In the genomic region with DNA sequence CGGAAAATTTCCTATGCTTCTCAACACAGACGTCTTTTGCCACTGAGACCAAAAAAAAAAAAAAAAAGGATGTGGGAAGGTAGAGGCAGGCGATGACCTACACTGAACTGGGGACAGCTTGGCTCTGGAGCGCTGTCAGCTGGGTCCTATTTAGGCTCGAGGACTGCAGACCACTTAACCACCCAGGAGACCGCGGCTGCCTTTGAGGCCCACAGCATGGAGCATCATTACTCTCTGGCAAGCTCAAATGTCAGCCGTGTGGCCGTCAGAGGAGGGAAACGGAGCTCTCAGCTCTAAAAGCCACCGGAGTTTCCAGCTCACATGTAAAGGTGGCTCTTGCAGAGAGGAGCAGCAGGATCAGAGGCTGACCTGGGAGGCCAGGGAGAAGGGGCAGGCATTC, we compare ENCODE assay signal across 10 mouse cellular contexts. TPM values are rescaled to one million over a fixed set of nuclear protein-coding genes. Genes with fewer than 3 reads are reported as not detected.
DNase-seq lines count a peak whose midpoint lies in the region; ATAC-seq lines count a peak whose summit lies in the region.
"Had no signal": no experiment of that assay in that cellular context is flagged by ENCODE, and none has a peak within 500 bp of the region (broad histone marks: within the 10 kb centered on the region; RNA-seq: fewer than 3 reads in every experiment).

No protein-coding gene starts in this region.

- 0 out of 2 replicates have a peak overlapping the region, but pooled peaks have one; percentile 40 for H3K9ac ChIP-seq in embryonic facial prominence, embryonic 13.5 days
- H3K9ac ChIP-seq in hindbrain, embryonic 14.5 days: 0 out of 2 replicates have a peak overlapping the region, but pooled peaks have one; percentile 8
- H3K9ac ChIP-seq in midbrain, embryonic 15.5 days: no peak overlapping the region
- H3K9ac ChIP-seq in kidney, embryonic 14.5 days (ENCODE audit: low read depth, low read length): no peak overlapping the region

- DNase-seq in embryo, embryonic 10 days (ENCODE audit: low spot score): peak; percentile 88
- DNase-seq in hindbrain, embryonic 14.5 days (ENCODE audit: low spot score): no peak
- DNase-seq in kidney, adult 9 months: no peak
- no peak for DNase-seq in layer of hippocampus, adult 11-12 months (ENCODE audit: low spot score)
- DNase-seq: cerebellum, adult 9-11 months; layer of hippocampus, postnatal 36 days; lung, adult 2 months had no signal

- peaks cover 26% of the 10 kb centered on the region for H3K27me3 ChIP-seq in embryonic facial prominence, embryonic 13.5 days
- no peaks in the 10 kb centered on the region for H3K27me3 ChIP-seq in hindbrain, embryonic 14.5 days (ENCODE audit: control insufficient read depth, insufficient read depth, low read length)
- 0 out of 2 replicates have a peak, but pooled peaks cover 6% of the 10 kb centered on the region for H3K27me3 ChIP-seq in midbrain, embryonic 15.5 days (replicated peaks)
- H3K27me3 ChIP-seq in kidney, embryonic 14.5 days (ENCODE audit: control insufficient read depth, insufficient read depth, low read length): no peaks in the 10 kb centered on the region

- 5% methylated on average over 11 of the region's 11 CpGs for WGBS in embryonic facial prominence, embryonic 13.5 days
- 5% methylated on average over 11 of the region's 11 CpGs for WGBS in hindbrain, embryonic 14.5 days
- WGBS in midbrain, embryonic 15.5 days: 4% methylated on average over 11 of the region's 11 CpGs
- WGBS in kidney, embryonic 14.5 days: 8% methylated on average over 11 of the region's 11 CpGs

- no peaks in the 10 kb centered on the region for H3K36me3 ChIP-seq in embryonic facial prominence, embryonic 13.5 days
- H3K36me3 ChIP-seq in hindbrain, embryonic 14.5 days (replicated peaks; ENCODE audit: control insufficient read depth, insufficient read depth): no peaks in the 10 kb centered on the region
- H3K36me3 ChIP-seq in midbrain, embryonic 15.5 days (replicated peaks): no peaks in the 10 kb centered on the region
- no peaks in the 10 kb centered on the region for H3K36me3 ChIP-seq in kidney, embryonic 14.5 days (ENCODE audit: control insufficient read depth, insufficient read depth, low read length)

- peaks cover 68% of the 10 kb centered on the region for H3K4me1 ChIP-seq in embryonic facial prominence, embryonic 13.5 days
- H3K4me1 ChIP-seq in hindbrain, embryonic 14.5 days (replicated peaks; ENCODE audit: control insufficient read depth, insufficient read depth, low read length): peaks cover 15% of the 10 kb centered on the region
- H3K4me1 ChIP-seq in midbrain, embryonic 15.5 days: peaks cover 17% of the 10 kb centered on the region
- peaks cover 25% of the 10 kb centered on the region for H3K4me1 ChIP-seq in kidney, embryonic 14.5 days (ENCODE audit: control insufficient read depth, insufficient read depth, low read length)

- peak overlapping the region; percentile 39 for H3K4me2 ChIP-seq in embryonic facial prominence, embryonic 13.5 days
- H3K4me2 ChIP-seq in hindbrain, embryonic 14.5 days (replicated peaks): no peak overlapping the region; the same call in 1 of the 2 replicates
- H3K4me2 ChIP-seq in midbrain, embryonic 15.5 days: no peak overlapping the region; the same call in 1 of the 2 replicates
- H3K4me2 ChIP-seq in kidney, embryonic 14.5 days (replicated peaks; ENCODE audit: low read depth, low read length): no peak overlapping the region

- no peak for ATAC-seq in embryonic facial prominence, embryonic 13.5 days (ENCODE audit: insufficient number of reproducible peaks, insufficient read depth, low FRiP score, low TSS enrichment, low read depth)
- ATAC-seq in hindbrain, embryonic 14.5 days (ENCODE audit: low FRiP score): peak; percentile 24; the same call in 1 of the 2 replicates
- 0 out of 2 replicates have a peak, but pooled peaks have one; percentile 62 for ATAC-seq in midbrain, embryonic 15.5 days (replicated peaks)
- no peak for ATAC-seq in kidney, embryonic 14.5 days (ENCODE audit: low FRiP score, low TSS enrichment)

- no peak overlapping the region for H3K4me3 ChIP-seq in embryonic facial prominence, embryonic 13.5 days
- no peak overlapping the region for H3K4me3 ChIP-seq in hindbrain, embryonic 14.5 days (replicated peaks; ENCODE audit: low read length)
- H3K4me3 ChIP-seq in midbrain, embryonic 15.5 days: no peak overlapping the region
- no peak overlapping the region for H3K4me3 ChIP-seq in kidney, embryonic 14.5 days (ENCODE audit: low read length)

- H3K9me3 ChIP-seq in embryonic facial prominence, embryonic 13.5 days: no peaks in the 10 kb centered on the region
- H3K9me3 ChIP-seq in hindbrain, embryonic 14.5 days (ENCODE audit: control insufficient read depth, low read length): no peaks in the 10 kb centered on the region
- H3K9me3 ChIP-seq in midbrain, embryonic 15.5 days: no peaks in the 10 kb centered on the region
- H3K9me3 ChIP-seq in kidney, embryonic 14.5 days (ENCODE audit: control insufficient read depth, low read length): no peaks in the 10 kb centered on the region

- H3K27ac ChIP-seq in embryonic facial prominence, embryonic 13.5 days: peak overlapping the region; percentile 81
- H3K27ac ChIP-seq in hindbrain, embryonic 14.5 days: no peak overlapping the region
- H3K27ac ChIP-seq in midbrain, embryonic 15.5 days: no peak overlapping the region
- no peak overlapping the region for H3K27ac ChIP-seq in kidney, embryonic 14.5 days (ENCODE audit: low read depth, low read length)

RNA-seq across cellular contexts. Expression of gene Scube1, which starts 46.2 kb away (rescaled TPM):
- 22.9 and 24.1 TPM in 2 replicates for polyA plus RNA-seq in embryonic facial prominence, embryonic 13.5 days (2015; fragmentation: Nextera tagmentation; extraction: Ambion mirVana)
- polyA plus RNA-seq in hindbrain, embryonic 14.5 days (2014; fragmentation: Nextera tagmentation; extraction: Ambion mirVana): 10.4 and 12.7 TPM in 2 replicates
- 13.4 and 14.8 TPM in 2 replicates for polyA plus RNA-seq in midbrain, embryonic 15.5 days (2015; fragmentation: Nextera tagmentation; extraction: Ambion mirVana)
- polyA plus RNA-seq in kidney, embryonic 14.5 days (2014; fragmentation: Nextera tagmentation; extraction: Ambion mirVana): 4.7 and 7.4 TPM in 2 replicates

Comparison
In these comparisons a context has a peak if more than half of its experiments do, and no peak if none do; other contexts are left out.
1. ATAC-seq: peak in hindbrain, embryonic 14.5 days (single experiment) and midbrain, embryonic 15.5 days (single experiment); none in embryonic facial prominence, embryonic 13.5 days (single experiment) and kidney, embryonic 14.5 days (single experiment).
2. H3K9ac ChIP-seq: peak in embryonic facial prominence, embryonic 13.5 days (single experiment) and hindbrain, embryonic 14.5 days (single experiment); none in midbrain, embryonic 15.5 days (single experiment) and kidney, embryonic 14.5 days (single experiment).